9 mouse cellular contexts compared by ENCODE assay signal in the genomic region with DNA sequence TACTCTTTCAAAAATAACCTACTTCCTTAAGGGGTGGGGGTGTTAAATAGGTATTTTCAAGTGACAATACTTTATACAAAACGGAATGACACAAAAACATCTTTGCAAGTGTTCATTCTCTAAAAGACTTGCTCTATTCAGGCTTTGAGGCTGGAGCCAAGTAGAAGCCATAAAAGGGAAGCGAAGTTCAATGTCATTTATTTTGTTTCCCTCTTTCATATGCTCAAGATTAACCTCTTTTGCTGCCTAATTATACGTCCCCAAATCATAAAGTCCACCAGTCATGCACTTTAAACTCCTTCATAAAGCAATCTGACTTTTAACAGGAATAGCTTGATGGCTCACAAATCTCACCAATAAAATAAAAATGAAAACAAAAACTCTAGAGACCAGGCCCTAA. TPM values are rescaled to one million over a fixed set of nuclear protein-coding genes. Genes with fewer than 3 reads are reported as not detected.
A peak's percentile ranks its signal among the peaks of the same experiment; 100 is the strongest.
DNase-seq lines count a peak whose midpoint lies in the region; ATAC-seq and TF ChIP-seq lines count a peak whose summit lies in the region.
"Had no signal": no experiment of that assay in that cellular context is flagged by ENCODE, and none has a peak within 500 bp of the region (broad histone marks: within the 10 kb centered on the region; RNA-seq: fewer than 3 reads in every experiment).

No protein-coding gene starts in this region.

- 17% methylated on average over 3 of the region's 3 CpGs for WGBS in hindbrain, postnatal 0 days
- WGBS in midbrain, embryonic 16.5 days: 15% methylated on average over 3 of the region's 3 CpGs

- H3K27ac ChIP-seq in cortical plate, adult 2 months (ENCODE audit: insufficient read depth, low read length): no peak overlapping the region
- H3K27ac ChIP-seq in hindbrain, postnatal 0 days: no peak overlapping the region
- H3K27ac ChIP-seq in midbrain, embryonic 16.5 days (ENCODE audit: low read length): no peak overlapping the region

- TF ChIP-seq CTCF in cortical plate, adult 2 months (IDR thresholded peaks at IDR 0.05; ENCODE audit: extremely low read depth, insufficient read depth, low read length): no peak
- TF ChIP-seq CTCF in hindbrain, postnatal 0 days (IDR thresholded peaks at IDR 0.05; ENCODE audit: low read depth): no peak

- no peaks in the 10 kb centered on the region for H3K9me3 ChIP-seq in hindbrain, postnatal 0 days (ENCODE audit: low read length)
- no peaks in the 10 kb centered on the region for H3K9me3 ChIP-seq in midbrain, embryonic 16.5 days (replicated peaks; ENCODE audit: control insufficient read depth, low read length, poor library complexity, severe bottlenecking)

- TF ChIP-seq POLR2A in cortical plate, adult 2 months (IDR thresholded peaks at IDR 0.05; ENCODE audit: extremely low read depth, insufficient read depth, low read length): no peak

- no peaks in the 10 kb centered on the region for H3K36me3 ChIP-seq in hindbrain, postnatal 0 days (ENCODE audit: insufficient read depth, low read length)
- H3K36me3 ChIP-seq in midbrain, embryonic 16.5 days (ENCODE audit: control insufficient read depth, insufficient read depth, low read length): no peaks in the 10 kb centered on the region

- no peak for ATAC-seq in hindbrain, postnatal 0 days
- ATAC-seq in midbrain, embryonic 16.5 days: no peak
- ATAC-seq: Patski had no signal

- H3K9ac ChIP-seq in hindbrain, postnatal 0 days (replicated peaks; ENCODE audit: low read length): peak overlapping the region; percentile 96; the same call in 1 of the 2 replicates
- no peak overlapping the region for H3K9ac ChIP-seq in midbrain, embryonic 16.5 days (ENCODE audit: low read depth, low read length)

- H3K4me1 ChIP-seq in cortical plate, adult 2 months (ENCODE audit: control insufficient read depth, insufficient read depth, low read length): no peaks in the 10 kb centered on the region; the same call in 1 of the 2 replicates
- peaks cover 3% of the 10 kb centered on the region; the same call in 1 of the 2 replicates for H3K4me1 ChIP-seq in hindbrain, postnatal 0 days (ENCODE audit: insufficient read depth, low read length)
- peaks cover 25% of the 10 kb centered on the region for H3K4me1 ChIP-seq in midbrain, embryonic 16.5 days (ENCODE audit: control insufficient read depth, insufficient read depth, low read length)

- H3K27me3 ChIP-seq in hindbrain, postnatal 0 days (ENCODE audit: insufficient read depth, low read length): no peaks in the 10 kb centered on the region
- no peaks in the 10 kb centered on the region for H3K27me3 ChIP-seq in midbrain, embryonic 16.5 days (ENCODE audit: control insufficient read depth, insufficient read depth, low read depth, low read length)
- H3K27me3 ChIP-seq: Patski had no signal

- H3K4me3 ChIP-seq in cortical plate, adult 2 months (ENCODE audit: insufficient read depth, low read length): peak overlapping the region; percentile 89; the same call in 1 of the 2 replicates
- peak overlapping the region; percentile 83 for H3K4me3 ChIP-seq in hindbrain, postnatal 0 days (ENCODE audit: low read length)
- peak overlapping the region; percentile 91 for H3K4me3 ChIP-seq in midbrain, embryonic 16.5 days (ENCODE audit: low read depth, low read length)

- peak; percentile 16 for DNase-seq in kidney, adult 9 months
- no peak for DNase-seq in kidney, postnatal 25 days
- no peak for DNase-seq in hindbrain, postnatal 0 days (ENCODE audit: low spot score)
- no peak for DNase-seq in spleen, postnatal 36 days (ENCODE audit: low spot score in 2 of 2)
- no peak for DNase-seq in frontal cortex, postnatal 10 days (ENCODE audit: low spot score in 2 of 2)
- DNase-seq in gastrocnemius, postnatal 4 days (ENCODE audit: low spot score in 2 of 2): no peak

- peak overlapping the region; percentile 87 for H3K4me2 ChIP-seq in hindbrain, postnatal 0 days (ENCODE audit: low read depth, low read length)
- H3K4me2 ChIP-seq in midbrain, embryonic 16.5 days (ENCODE audit: low read length): peak overlapping the region; percentile 82

RNA-seq across cellular contexts. Expression of gene Erbin, which starts 1.9 kb away (rescaled TPM):
- 22.6 and 25.5 TPM in 2 replicates for polyA plus RNA-seq in cortical plate, adult 2 months (2012; rRNA removed)
- 32.5 and 32.8 TPM in 2 replicates for total RNA-seq in hindbrain, postnatal 0 days (2014; rRNA removed)
- polyA plus RNA-seq in hindbrain, postnatal 0 days (2015; fragmentation: Nextera tagmentation; extraction: Ambion mirVana): 8.1 and 8.5 TPM in 2 replicates
- polyA plus RNA-seq in midbrain, embryonic 16.5 days (2015; fragmentation: Nextera tagmentation; extraction: Ambion mirVana): 6.3 and 7.7 TPM in 2 replicates
- total RNA-seq in gastrocnemius, postnatal 4 days (2021): 10 to 100 TPM; 77.1 to 88.5 TPM
